Mouse (Mus musculus) midbrain, embryonic 11.5 days (tissue): ENCODE measurements around the gene Foxn3. TPM values are rescaled to one million over a fixed set of nuclear protein-coding genes. Genes with fewer than 3 reads are reported as not detected.
A peak's percentile ranks its signal among the peaks of the same experiment; 100 is the strongest.

ENCODE experiments used
- ATAC-seq: fragments of 200-750 bp; cut with Nextera tagmentation; 2 replicates; pipeline ENCODE4 v1.8.0; 2017; ENCODE audit warnings: moderate TSS enrichment, moderate library complexity; ENCODE audit not compliant: low FRiP score
- DNase-seq: peaks from one replicate; pipeline ENCODE4 v3.0.0; 2015; ENCODE audit warnings: low spot score; ENCODE audit errors: missing footprints
- H3K27ac ChIP-seq: fragments of 300-500 bp; sonication (generic); 2 replicates; pipeline ENCODE4 v1.5.1; 2014; ENCODE audit warnings: low read depth, low read length
- H3K27me3 ChIP-seq: fragments of 300-500 bp; sonication (generic); 2 replicates; pipeline ENCODE4 v1.6.1; 2014; ENCODE audit warnings: mild to moderate bottlenecking, low read length, moderate library complexity, mixed read lengths; ENCODE audit not compliant: control insufficient read depth, insufficient read depth
- H3K36me3 ChIP-seq: fragments of 300-500 bp; sonication (generic); 2 replicates; pipeline ENCODE4 v1.6.1; 2014; ENCODE audit warnings: mild to moderate bottlenecking, low read length, moderate library complexity, mixed read lengths; ENCODE audit not compliant: control insufficient read depth, insufficient read depth
- H3K4me1 ChIP-seq: fragments of 300-500 bp; sonication (generic); 2 replicates; pipeline ENCODE4 v1.6.1; 2014; ENCODE audit warnings: low read length; ENCODE audit not compliant: control insufficient read depth, insufficient read depth
- H3K4me2 ChIP-seq: fragments of 300-500 bp; sonication (generic); 2 replicates; pipeline ENCODE4 v1.6.1; 2014; ENCODE audit warnings: mild to moderate bottlenecking, moderate library complexity
- H3K4me3 ChIP-seq: fragments of 300-500 bp; sonication (generic); 2 replicates; pipeline ENCODE4 v1.5.1; 2014; ENCODE audit warnings: low read depth, low read length
- H3K9ac ChIP-seq: fragments of 300-500 bp; sonication (generic); 2 replicates; pipeline ENCODE4 v1.6.1; 2014; ENCODE audit warnings: low read length
- H3K9me3 ChIP-seq: fragments of 300-500 bp; sonication (generic); 2 replicates; pipeline ENCODE4 v1.6.1; 2016; ENCODE audit warnings: low read length; ENCODE audit not compliant: control insufficient read depth
- WGBS: fragments of 180-500 bp; shearing (Covaris S2); extraction: QIAGEN DNeasy Blood & Tissue Kit; methylation state at CpG from one replicate; pipeline ENCODE4 v1.1.7; 2014; 5-methylcytosine and 5-hydroxymethylcytosine counted together
- polyA plus RNA-seq: library from polyadenylated mRNA; unstranded; fragments of >200 nt; fragmentation: Nextera tagmentation; extraction: Ambion mirVana; gene quantifications from 2 replicates; pipeline ENCODE4 v1.2.1, GENCODE M21; 2014

Gene Foxn3
- polyA plus RNA-seq, 1 experiment from 2014 or later, result 73.8 TPM

- DNase-seq (peak; percentile 93), ATAC-seq (peak; percentile 73; the same call in 1 of the 2 replicates)
- H3K36me3 ChIP-seq, result no peaks in the 10 kb centered on the region
- H3K9me3 ChIP-seq, result no peaks in the 10 kb centered on the region
- no peaks in the 10 kb centered on the region for H3K27me3 ChIP-seq
- H3K27ac ChIP-seq, result no peak overlapping the region
- no peak overlapping the region for H3K4me3 ChIP-seq
- no peak overlapping the region; the same call in 1 of the 2 replicates for H3K4me2 ChIP-seq
- H3K4me1 ChIP-seq, result peaks cover 15% of the 10 kb centered on the region
- no peak overlapping the region for H3K9ac ChIP-seq
- WGBS, result 41% methylated on average over 9 of the region's 9 CpGs
These were observed 64.2 kb downstream of the Foxn3 start for GRCm38 (mm10) chr12:99498978-99499694.

DNA sequence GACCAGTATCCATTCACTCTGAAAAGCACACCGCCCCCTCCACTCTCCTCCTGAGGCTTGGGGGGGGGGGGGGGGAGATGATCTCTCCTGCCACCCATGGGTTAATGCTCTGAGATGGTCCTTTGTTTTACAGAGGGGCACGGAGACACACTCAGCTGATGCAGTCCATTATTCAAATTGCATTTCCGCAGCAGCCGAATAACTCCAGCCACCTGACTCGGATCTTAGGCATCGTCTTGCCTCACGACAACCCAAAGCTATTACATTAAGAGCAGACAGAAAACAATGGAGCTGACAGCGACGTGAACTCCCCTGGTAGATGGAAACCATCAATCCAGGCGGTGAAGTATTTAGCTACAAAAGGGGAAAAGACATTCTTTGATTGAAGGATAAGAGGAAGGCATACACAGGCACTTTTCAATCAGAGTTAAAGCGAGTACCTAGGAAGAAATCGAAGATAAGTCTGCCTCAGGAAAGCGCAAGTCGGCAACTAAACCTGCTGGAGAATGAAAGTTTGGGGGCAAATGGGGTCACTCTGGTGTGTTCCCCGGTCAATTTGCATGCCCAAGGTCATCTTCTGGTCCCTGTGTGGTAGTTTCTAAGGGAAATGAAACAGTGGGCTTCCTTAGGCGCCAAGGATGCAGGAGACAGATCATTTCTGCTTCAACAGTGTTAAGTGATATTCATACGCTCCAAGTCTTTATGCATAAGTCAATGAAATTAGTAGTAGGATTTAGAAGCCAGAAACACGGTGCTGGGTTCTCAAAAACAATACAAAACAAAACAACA lies 65.0 kb downstream of the Foxn3 start:
- 0 out of 2 replicates have a peak, but pooled peaks have one; percentile 30 for ATAC-seq

GRCm38 (mm10) chr12:99496945-99497344 lies 66.4 kb downstream of the Foxn3 start:
- Histone ChIP-seq H3K36me3 (no peaks in the 10 kb centered on the region), H3K4me1 (peaks cover 15% of the 10 kb centered on the region), H3K27ac (no peak overlapping the region), H3K4me3 (no peak overlapping the region), H3K27me3 (no peaks in the 10 kb centered on the region), H3K9ac (no peak overlapping the region), H3K4me2 (no peak overlapping the region), H3K9me3 (no peaks in the 10 kb centered on the region; the same call in 1 of the 2 replicates)
- WGBS, result 88% methylated on average over 3 of the region's 3 CpGs
- ATAC-seq (no peak), DNase-seq (no peak)

More for the DNA sequence above, 65.0 kb downstream of the Foxn3 start:
- H3K27me3 ChIP-seq, result no peaks in the 10 kb centered on the region
- H3K4me3 ChIP-seq, result no peak overlapping the region
- no peaks in the 10 kb centered on the region; the same call in 1 of the 2 replicates for H3K9me3 ChIP-seq
- peak overlapping the region; percentile 14; the same call in 1 of the 2 replicates for H3K4me2 ChIP-seq
- 46% methylated on average over 18 of the region's 18 CpGs for whole genome bisulfite sequencing
- H3K4me1 ChIP-seq, result peaks cover 15% of the 10 kb centered on the region
- no peaks in the 10 kb centered on the region for H3K36me3 ChIP-seq
- no peak overlapping the region for H3K27ac ChIP-seq
- DNase-seq, result peak; percentile 89
- H3K9ac ChIP-seq, result peak overlapping the region; percentile 28; the same call in 1 of the 2 replicates

DNA sequence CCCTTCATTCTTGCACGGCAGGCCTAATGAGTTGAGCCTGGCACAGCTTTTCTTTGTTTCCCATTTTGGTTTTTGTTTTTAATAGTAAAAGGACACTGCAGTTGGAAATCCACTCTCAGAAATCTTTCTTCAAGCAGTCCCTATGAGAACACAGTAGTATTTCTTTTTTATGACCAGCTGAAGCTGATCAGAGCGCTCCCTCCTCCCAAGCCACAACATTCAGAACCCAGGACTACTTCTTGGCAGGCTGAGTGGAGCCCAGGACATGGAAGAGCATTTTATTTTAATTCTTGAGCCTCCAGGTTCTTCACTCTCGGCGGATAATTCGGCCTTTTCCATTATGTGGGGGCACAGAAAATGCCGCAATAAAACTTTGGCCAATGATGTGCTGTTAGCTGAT lies 73.2 kb downstream of the Foxn3 start:
- DNase-seq, result no peak
- H3K27ac ChIP-seq, result no peak overlapping the region
- no peak overlapping the region for H3K4me2 ChIP-seq
- H3K9ac ChIP-seq, result no peak overlapping the region
- no peaks in the 10 kb centered on the region for H3K4me1 ChIP-seq
- H3K36me3 ChIP-seq, result no peaks in the 10 kb centered on the region
- H3K4me3 ChIP-seq, result no peak overlapping the region
- WGBS, result 92% methylated on average over 6 of the region's 6 CpGs
- H3K9me3 ChIP-seq, result no peaks in the 10 kb centered on the region; the same call in 1 of the 2 replicates
- no peak for ATAC-seq
- no peaks in the 10 kb centered on the region for H3K27me3 ChIP-seq

DNA sequence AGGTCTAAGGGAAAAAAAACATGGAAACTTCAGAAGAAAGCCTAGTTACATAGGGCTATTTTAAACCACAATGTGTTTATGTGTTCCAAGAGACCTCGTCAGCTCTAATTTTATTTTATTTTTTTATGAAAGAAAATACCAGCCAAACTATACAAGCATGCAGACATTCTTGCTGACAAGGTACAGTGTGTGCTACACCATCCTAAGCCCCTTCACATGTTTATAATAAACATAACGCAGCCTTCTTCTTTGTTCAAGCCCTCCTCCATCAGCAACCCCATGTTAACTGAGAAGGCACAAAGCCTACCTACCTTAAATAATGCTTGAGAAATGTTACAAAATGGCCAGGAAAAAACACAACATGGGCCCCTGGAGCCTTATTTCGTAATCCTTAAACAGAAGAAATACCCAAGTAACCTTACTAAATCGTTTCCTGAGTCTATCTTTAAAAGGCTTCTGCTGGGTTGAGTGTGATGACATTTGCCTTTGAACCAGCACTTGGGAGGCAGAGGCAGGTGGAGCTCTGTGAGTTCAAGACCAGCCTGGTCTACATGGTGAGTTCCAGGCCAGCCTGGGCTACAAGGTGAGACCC lies 74.3 kb downstream of the Foxn3 start:
- no peaks in the 10 kb centered on the region for H3K4me1 ChIP-seq
- no peaks in the 10 kb centered on the region for H3K36me3 ChIP-seq
- WGBS, result 93% methylated on average over 4 of the region's 4 CpGs
- ATAC-seq (no peak), DNase-seq (no peak)
- no peak overlapping the region for H3K4me2 ChIP-seq
- no peaks in the 10 kb centered on the region; the same call in 1 of the 2 replicates for H3K9me3 ChIP-seq
- H3K27ac ChIP-seq, result no peak overlapping the region
- no peak overlapping the region for H3K4me3 ChIP-seq
- H3K27me3 ChIP-seq, result no peaks in the 10 kb centered on the region
- no peak overlapping the region for H3K9ac ChIP-seq

- Histone ChIP-seq H3K4me1 (no peaks in the 10 kb centered on the region), H3K4me3 (no peak overlapping the region), H3K4me2 (no peak overlapping the region), H3K9me3 (no peaks in the 10 kb centered on the region), H3K27me3 (no peaks in the 10 kb centered on the region), H3K9ac (no peak overlapping the region), H3K27ac (no peak overlapping the region), H3K36me3 (no peaks in the 10 kb centered on the region)
- ATAC-seq (no peak), DNase-seq (no peak)
- 97% methylated on average over 3 of the region's 3 CpGs for WGBS
These were observed 83.0 kb downstream of the Foxn3 start for GRCm38 (mm10) chr12:99480372-99480771.

GRCm38 (mm10) chr12:99474176-99474575 lies 89.2 kb downstream of the Foxn3 start:
- H3K4me1 ChIP-seq, result peaks cover 3% of the 10 kb centered on the region; the same call in 1 of the 2 replicates
- H3K36me3 ChIP-seq, result no peaks in the 10 kb centered on the region
- no peaks in the 10 kb centered on the region for H3K27me3 ChIP-seq
- no peak for ATAC-seq
- 40% methylated on average over 5 of the region's 5 CpGs for WGBS
- no peak overlapping the region for H3K27ac ChIP-seq
- no peak overlapping the region for H3K9ac ChIP-seq
- H3K9me3 ChIP-seq, result no peaks in the 10 kb centered on the region
- no peak overlapping the region for H3K4me2 ChIP-seq
- DNase-seq, result no peak
- no peak overlapping the region for H3K4me3 ChIP-seq

- DNase-seq (no peak), ATAC-seq (no peak)
- Histone ChIP-seq H3K4me2 (no peak overlapping the region), H3K27me3 (no peaks in the 10 kb centered on the region), H3K4me3 (no peak overlapping the region), H3K9me3 (no peaks in the 10 kb centered on the region), H3K36me3 (no peaks in the 10 kb centered on the region), H3K27ac (no peak overlapping the region), H3K9ac (no peak overlapping the region), H3K4me1 (peaks cover 3% of the 10 kb centered on the region; the same call in 1 of the 2 replicates)
- WGBS, result 79% methylated on average over 10 of the region's 10 CpGs
These were observed 89.8 kb downstream of the Foxn3 start for GRCm38 (mm10) chr12:99473406-99474133.
